Mouse (Mus musculus): ENCODE measurements around the gene Ubxn1. TPM values are rescaled to one million over a fixed set of nuclear protein-coding genes. Genes with fewer than 3 reads are reported as not detected.

Gene Ubxn1
- 98.3 and 108 TPM in 2 replicates for polyA plus RNA-seq (2012; rRNA removed; ENCODE audit: low replicate concordance)

DNA sequence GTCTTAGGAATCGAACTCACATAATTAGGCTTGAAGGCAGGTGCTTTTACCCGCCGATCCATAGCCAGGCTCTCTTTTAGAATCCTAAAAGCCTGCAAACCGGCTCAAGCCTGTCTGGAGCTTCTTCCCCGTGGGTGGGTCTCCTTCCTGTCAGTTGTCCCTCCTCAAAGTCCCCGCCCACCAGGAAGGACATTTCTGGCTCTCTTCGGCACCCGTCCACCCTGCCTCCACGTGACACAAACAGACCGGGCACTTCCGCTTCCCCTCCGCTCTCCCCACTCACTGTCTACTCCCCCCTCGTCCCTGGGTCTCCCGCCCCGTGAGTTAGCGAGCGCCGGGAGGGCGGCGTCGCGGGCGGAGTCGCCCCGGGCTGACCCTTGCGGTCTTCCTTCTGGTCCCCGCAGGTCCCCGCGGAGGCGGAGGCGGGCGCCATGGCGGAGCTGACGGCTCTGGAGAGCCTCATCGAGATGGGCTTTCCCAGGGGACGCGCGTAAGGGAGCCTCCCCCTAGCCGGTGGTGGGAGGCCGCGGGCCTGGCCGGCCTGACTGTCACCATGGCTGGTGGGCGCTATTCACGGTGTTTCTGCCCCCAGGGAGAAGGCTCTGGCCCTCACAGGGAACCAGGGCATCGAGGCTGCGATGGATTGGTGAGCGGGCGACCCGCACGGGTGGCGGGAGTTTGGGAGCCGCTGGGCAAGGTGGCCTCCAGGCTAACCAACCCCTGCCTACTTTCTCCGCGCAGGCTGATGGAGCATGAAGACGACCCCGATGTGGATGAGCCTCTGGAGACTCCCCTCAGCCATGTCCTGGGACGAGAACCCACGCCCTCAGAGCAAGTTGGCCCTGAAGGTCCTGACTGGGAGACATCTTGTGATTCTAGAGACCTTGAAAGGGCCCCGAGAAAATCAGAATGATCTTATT lies at the start of gene Ubxn1:
Gene Ubxn1 (plus strand): TSS at position 230 of the 920 bp plus-strand sequence.

GRCm38 (mm10) chr19:8829660-8830059 lies 41.6 kb upstream of the Ubxn1 start, which contains the start of gene AC129217.1:
Gene AC129217.1, plus strand, starts transcription at chr19:8829773.

DNA sequence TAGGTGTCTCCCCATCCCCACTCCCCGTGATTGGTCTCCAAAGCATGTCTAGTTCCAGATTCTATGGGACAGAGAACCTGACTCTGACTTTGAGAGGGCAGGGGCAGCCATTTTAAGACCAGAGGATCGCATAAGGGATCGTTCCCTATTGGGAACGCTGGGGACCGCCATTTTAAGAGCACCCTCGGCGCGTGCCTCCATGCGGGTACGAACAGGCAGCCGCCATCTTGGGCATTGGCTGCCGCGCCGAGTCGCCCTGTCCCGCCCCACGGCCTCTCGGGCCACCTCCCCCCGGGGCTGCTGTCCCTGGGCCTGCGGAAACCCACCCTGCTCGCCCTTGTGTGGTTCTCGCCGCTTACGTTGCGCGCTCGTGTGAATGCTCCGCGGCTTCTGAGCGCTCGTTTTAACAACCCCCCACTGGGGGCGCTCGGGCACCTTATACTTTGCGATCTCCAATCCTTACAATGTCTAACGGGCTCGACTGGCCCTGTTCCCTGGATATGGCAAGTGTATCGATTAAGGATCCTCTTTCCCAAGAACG lies 34.0 kb upstream of the Ubxn1 start, which contains the start of gene Bscl2:
Gene Bscl2 (plus strand): TSS at position 217 of the 541 bp plus-strand sequence.

DNA sequence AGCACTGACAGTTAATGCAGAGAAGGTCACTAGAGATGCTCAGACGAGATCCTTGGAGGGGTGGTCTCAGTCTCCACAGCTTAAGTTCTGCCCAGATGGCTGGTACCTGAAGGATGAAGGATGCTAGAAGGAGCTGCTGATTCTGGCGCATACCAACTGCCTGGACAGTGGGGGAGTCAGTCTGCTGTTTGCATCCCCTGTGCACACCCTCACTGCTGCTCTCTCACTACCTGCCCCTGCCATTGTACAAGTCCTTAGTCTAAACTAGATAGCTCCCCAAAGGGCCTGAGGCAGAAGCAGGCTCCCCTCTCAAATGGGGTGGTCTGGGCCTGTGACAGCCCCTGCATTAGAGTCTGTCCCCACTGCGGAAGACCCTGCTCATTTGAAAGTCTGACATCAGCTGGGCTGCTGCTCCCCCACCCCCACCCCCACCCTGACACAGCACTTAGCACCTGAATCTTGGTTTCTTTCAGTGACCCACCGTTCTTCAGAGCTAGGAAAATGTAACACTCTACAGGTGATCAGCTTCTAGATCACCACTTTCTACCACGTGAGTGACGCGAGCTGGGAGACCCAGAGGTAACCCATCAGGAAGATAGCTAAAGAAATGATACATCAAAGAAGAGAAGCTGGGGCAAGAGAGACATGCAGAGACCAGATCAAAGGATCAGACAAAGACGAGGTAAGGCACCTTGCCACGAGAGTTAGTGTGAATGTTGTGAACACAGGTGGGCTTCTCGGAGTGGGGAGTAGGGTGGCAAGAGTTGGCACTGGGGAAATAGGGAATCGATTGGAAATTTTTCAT lies 32.0 kb upstream of the Ubxn1 start, which contains the start of gene Gng3:
Gene Gng3 (minus strand): TSS at position 92 of the 805 bp plus-strand sequence.

DNA sequence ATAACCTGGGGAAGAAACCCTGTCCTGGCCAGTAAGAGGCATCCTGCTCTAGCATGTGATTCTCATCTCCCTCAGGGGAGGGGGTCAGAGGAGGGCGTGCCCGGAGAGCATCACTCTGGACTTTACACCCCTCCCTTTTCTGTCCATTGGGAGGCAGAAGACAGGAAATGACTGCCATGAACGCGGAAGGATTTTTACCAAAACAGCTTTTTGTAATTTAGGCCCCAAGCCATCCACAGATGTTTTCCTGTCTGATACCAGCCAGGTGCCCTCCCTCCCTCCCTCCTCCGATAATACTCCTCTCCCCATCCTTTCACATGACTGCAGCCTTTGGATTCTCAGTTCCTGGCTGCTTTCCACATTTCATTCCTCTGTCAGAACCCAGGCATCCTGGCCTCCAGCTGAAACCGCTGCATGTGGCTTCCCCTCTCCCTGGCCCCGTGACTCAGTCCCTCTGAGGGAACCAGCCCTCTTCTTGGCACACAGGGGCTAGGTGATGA lies 20.8 kb upstream of the Ubxn1 start, which contains the start of gene Lrrn4cl:
Gene Lrrn4cl (plus strand): TSS at position 367 of the 500 bp plus-strand sequence.

DNA sequence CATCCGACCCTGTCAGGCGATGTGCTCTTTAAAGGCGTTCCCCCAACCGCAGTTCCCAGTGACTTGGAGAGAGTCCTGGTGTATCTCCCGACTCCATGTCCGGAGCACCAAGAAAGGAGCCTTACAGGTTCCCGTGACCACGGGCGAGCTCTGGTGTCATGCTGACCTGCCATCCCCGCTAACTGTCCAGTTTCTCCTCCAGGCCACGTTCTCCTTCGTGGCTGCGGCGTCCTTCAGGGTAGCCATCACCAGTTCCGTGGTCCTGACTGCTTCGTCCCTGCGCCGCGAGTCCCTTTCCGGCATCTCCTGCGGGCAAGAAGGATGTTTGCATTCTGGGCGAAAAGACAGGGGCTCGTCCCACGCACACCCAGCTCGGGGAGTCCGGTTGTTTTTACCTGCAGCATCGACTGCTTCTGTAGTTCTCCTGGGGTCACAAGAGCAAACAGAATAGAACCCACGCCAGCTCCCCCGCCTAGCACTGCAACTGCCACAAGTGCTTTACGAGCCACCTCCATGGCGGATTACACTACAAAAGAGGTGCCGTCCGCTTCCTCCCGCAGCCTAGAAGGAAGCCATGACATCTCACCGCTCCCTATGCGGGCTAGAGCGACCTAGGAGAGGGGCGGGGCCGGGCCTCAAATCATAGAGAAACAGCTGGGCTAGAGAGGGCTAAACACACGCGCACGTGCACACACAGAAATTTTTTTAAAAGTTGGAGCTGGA lies 9.2 kb downstream of the Ubxn1 start, which contains the start of gene Uqcc3:
Gene Uqcc3 (minus strand): TSS at position 613 of the 723 bp plus-strand sequence.

DNA sequence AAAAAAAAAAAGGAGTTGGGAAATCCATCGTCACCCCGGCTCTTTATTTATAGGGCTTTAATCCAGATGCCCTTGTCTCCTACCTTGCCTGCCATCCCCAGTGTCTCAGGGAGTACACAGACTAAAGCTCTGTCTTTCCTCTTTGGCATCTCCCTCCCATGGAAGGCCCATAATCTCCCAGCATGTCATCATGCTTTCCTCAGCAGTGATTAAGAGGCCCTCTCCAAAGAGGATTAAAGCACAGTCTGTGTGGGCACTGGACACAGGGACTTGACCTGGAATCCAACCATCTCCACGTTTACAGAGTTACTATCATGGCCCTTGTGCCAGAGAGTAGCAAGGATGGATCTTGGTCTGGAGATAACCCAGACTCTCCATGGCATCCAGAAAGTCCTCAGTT lies 12.3 kb downstream of the Ubxn1 start, which contains the start of the genes Lbhd1 and Gm49403:
Gene Lbhd1 (plus strand): TSS at position 117 of the 400 bp plus-strand sequence.
Gene Gm49403 (plus strand): TSS at position 315 of the 400 bp plus-strand sequence.

GRCm38 (mm10) chr19:8888511-8889385 lies 17.5 kb downstream of the Ubxn1 start, which contains the start of the genes 1810009A15Rik and Gm49416:
Gene 1810009A15Rik, plus strand, starts transcription at chr19:8888853.
Gene Gm49416, plus strand, starts transcription at chr19:8888926.

GRCm38 (mm10) chr19:8892829-8893766 lies 21.8 kb downstream of the Ubxn1 start, which contains the start of gene Ints5:
Gene Ints5, plus strand, starts transcription at chr19:8893005.

DNA sequence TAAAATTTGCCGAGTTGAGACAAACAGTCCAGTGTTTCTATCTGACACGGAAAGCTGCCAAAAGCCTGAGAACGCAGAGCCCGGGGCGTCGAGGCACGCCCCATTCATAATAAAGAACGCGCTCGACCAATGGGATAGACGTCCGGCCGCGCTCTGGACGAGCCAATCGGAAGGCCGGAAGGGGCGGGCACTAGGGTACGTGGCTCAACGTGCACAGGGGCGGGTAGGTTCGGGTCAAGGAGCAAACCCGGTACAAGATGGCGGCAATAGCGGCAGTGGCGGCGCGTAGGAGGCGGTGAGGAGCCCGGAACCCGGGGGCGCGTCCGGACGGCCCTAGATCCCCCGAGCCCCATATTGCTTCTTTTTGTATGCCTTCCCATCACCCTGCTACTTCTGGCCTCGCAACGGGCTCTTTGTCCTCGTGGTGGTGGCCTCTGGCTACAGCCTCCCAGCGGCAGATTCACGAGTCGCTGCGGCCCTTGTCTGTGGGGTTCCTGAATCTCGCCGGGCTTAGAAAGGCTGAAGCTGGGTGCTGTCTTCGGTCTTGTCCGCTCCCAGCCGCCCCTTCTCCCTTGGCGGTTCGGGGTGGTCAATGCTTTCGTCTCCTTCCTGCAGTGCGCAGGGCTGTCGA lies 26.7 kb downstream of the Ubxn1 start, which contains the start of gene Ganab:
Gene Ganab (plus strand): TSS at position 207 of the 631 bp plus-strand sequence.

DNA sequence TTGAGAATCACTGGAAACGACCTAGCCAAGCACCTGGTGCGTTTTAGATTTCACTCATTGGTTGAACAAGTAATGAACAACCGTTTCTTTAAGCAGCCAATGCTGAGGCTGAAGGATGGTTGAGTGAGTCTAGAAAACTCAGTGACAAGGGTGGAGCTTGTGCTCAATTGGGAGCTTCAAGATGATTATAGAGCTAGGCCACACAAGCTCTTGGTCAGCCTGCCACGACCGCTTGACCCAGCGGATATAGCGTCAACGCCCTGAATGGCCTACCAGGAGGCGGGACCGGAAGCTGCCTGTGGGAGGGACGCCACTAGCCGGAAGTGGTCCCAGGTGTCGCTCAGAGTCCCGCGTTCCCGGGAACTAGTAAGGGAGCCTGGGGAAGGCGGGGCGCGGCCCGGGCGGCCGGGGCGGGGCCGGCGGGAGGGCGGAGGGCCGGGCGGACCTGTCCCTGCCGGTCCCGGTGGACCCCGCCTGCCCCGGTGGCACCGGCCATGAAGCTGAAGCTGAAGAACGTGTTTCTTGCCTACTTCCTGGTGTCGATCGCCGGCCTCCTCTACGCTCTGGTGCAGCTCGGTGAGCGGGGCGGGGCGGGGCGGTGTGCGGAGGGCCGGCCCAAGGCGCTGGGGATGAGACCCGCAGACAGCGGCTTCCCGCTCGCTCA lies 48.9 kb downstream of the Ubxn1 start, which contains the start of gene B3gat3:
Gene B3gat3 (plus strand): TSS at position 302 of the 664 bp plus-strand sequence.

Other genes starting within 250 kb of the Ubxn1 start
- gene Chrm1, start 207.7 kb upstream of the Ubxn1 start, polyA plus RNA-seq (2012; rRNA removed; ENCODE audit: low replicate concordance), result 0.15 TPM in 1 of 2 replicates, not detected in the other
- gene Slc3a2, start 148.1 kb upstream of the Ubxn1 start, polyA plus RNA-seq (2012; rRNA removed; ENCODE audit: low replicate concordance), result 230 and 245 TPM in 2 replicates
- 29.9 and 51.4 TPM in 2 replicates for gene Wdr74, start 135.7 kb upstream of the Ubxn1 start, polyA plus RNA-seq (2012; rRNA removed; ENCODE audit: low replicate concordance)
- not detected in 2 replicates for gene 1700092M07Rik, start 130.8 kb upstream of the Ubxn1 start, polyA plus RNA-seq (2012; rRNA removed; ENCODE audit: low replicate concordance)
- gene Stx5a, start 130.1 kb upstream of the Ubxn1 start, polyA plus RNA-seq (2012; rRNA removed; ENCODE audit: low replicate concordance), result 89.0 and 134 TPM in 2 replicates
- 93.8 and 152 TPM in 2 replicates for gene Nxf1, start 114.4 kb upstream of the Ubxn1 start, polyA plus RNA-seq (2012; rRNA removed; ENCODE audit: low replicate concordance)
- gene Tmem223, start 100.5 kb upstream of the Ubxn1 start, polyA plus RNA-seq (2012; rRNA removed; ENCODE audit: low replicate concordance), result 255 and 279 TPM in 2 replicates
- gene Tmem179b, start 97.0 kb upstream of the Ubxn1 start, polyA plus RNA-seq (2012; rRNA removed; ENCODE audit: low replicate concordance), result 92.4 and 101 TPM in 2 replicates
- 15.5 and 19.6 TPM in 2 replicates for gene Taf6l, start 85.1 kb upstream of the Ubxn1 start, polyA plus RNA-seq (2012; rRNA removed; ENCODE audit: low replicate concordance)
- gene Polr2g, start 72.9 kb upstream of the Ubxn1 start, polyA plus RNA-seq (2012; rRNA removed; ENCODE audit: low replicate concordance), result 72.1 and 72.3 TPM in 2 replicates
- 2.1 and 3.7 TPM in 2 replicates for gene Zbtb3, start 68.9 kb upstream of the Ubxn1 start, polyA plus RNA-seq (2012; rRNA removed; ENCODE audit: low replicate concordance)
- 19.7 and 28.1 TPM in 2 replicates for gene Ttc9c, start 52.2 kb upstream of the Ubxn1 start, polyA plus RNA-seq (2012; rRNA removed; ENCODE audit: low replicate concordance)
- 13.8 and 28.4 TPM in 2 replicates for gene Hnrnpul2, start 51.5 kb upstream of the Ubxn1 start, polyA plus RNA-seq (2012; rRNA removed; ENCODE audit: low replicate concordance)
- gene AC129217.1, start 41.7 kb upstream of the Ubxn1 start, polyA plus RNA-seq (2012; rRNA removed; ENCODE audit: low replicate concordance), result 1.4 TPM in 1 of 2 replicates, not detected in the other
- gene Bscl2, start 34.0 kb upstream of the Ubxn1 start, polyA plus RNA-seq (2012; rRNA removed; ENCODE audit: low replicate concordance), result 401 and 771 TPM in 2 replicates
- 0.45 and 1.2 TPM in 2 replicates for gene Gng3, start 32.3 kb upstream of the Ubxn1 start, polyA plus RNA-seq (2012; rRNA removed; ENCODE audit: low replicate concordance)
- 14.5 and 30.5 TPM in 2 replicates for gene Lrrn4cl, start 20.7 kb upstream of the Ubxn1 start, polyA plus RNA-seq (2012; rRNA removed; ENCODE audit: low replicate concordance)
- 37.3 and 43.9 TPM in 2 replicates for gene Uqcc3, start 9.4 kb downstream of the Ubxn1 start, polyA plus RNA-seq (2012; rRNA removed; ENCODE audit: low replicate concordance)
- gene Lbhd1, start 12.2 kb downstream of the Ubxn1 start, polyA plus RNA-seq (2012; rRNA removed; ENCODE audit: low replicate concordance), result 2.7 and 4.3 TPM in 2 replicates
- not detected in 2 replicates for gene Gm49403, start 12.4 kb downstream of the Ubxn1 start, polyA plus RNA-seq (2012; rRNA removed; ENCODE audit: low replicate concordance)
- 25.8 and 26.2 TPM in 2 replicates for gene 1810009A15Rik, start 17.4 kb downstream of the Ubxn1 start, polyA plus RNA-seq (2012; rRNA removed; ENCODE audit: low replicate concordance)
- 0.34 TPM in 1 of 2 replicates, not detected in the other for gene Gm49416, start 17.4 kb downstream of the Ubxn1 start, polyA plus RNA-seq (2012; rRNA removed; ENCODE audit: low replicate concordance)
- gene Ints5, start 21.5 kb downstream of the Ubxn1 start, polyA plus RNA-seq (2012; rRNA removed; ENCODE audit: low replicate concordance), result 19.2 and 38.4 TPM in 2 replicates
- 101 and 184 TPM in 2 replicates for gene Ganab, start 26.6 kb downstream of the Ubxn1 start, polyA plus RNA-seq (2012; rRNA removed; ENCODE audit: low replicate concordance)
- 78.6 and 99.5 TPM in 2 replicates for gene B3gat3, start 48.9 kb downstream of the Ubxn1 start, polyA plus RNA-seq (2012; rRNA removed; ENCODE audit: low replicate concordance)
- gene Rom1, start 57.9 kb downstream of the Ubxn1 start, polyA plus RNA-seq (2012; rRNA removed; ENCODE audit: low replicate concordance), result 13.6 and 15.0 TPM in 2 replicates
- gene Eml3, start 58.1 kb downstream of the Ubxn1 start, polyA plus RNA-seq (2012; rRNA removed; ENCODE audit: low replicate concordance), result 53.7 and 84.8 TPM in 2 replicates
- 20.1 and 44.4 TPM in 2 replicates for gene Mta2, start 70.4 kb downstream of the Ubxn1 start, polyA plus RNA-seq (2012; rRNA removed; ENCODE audit: low replicate concordance)
- 15.9 and 30.2 TPM in 2 replicates for gene Tut1, start 82.4 kb downstream of the Ubxn1 start, polyA plus RNA-seq (2012; rRNA removed; ENCODE audit: low replicate concordance)
- 255 and 492 TPM in 2 replicates for gene Eef1g, start 95.5 kb downstream of the Ubxn1 start, polyA plus RNA-seq (2012; rRNA removed; ENCODE audit: low replicate concordance)
- gene Ahnak, start 117.8 kb downstream of the Ubxn1 start, polyA plus RNA-seq (2012; rRNA removed; ENCODE audit: low replicate concordance), result 56.5 and 94.9 TPM in 2 replicates
- gene Scgb1a1, start 216.5 kb downstream of the Ubxn1 start, polyA plus RNA-seq (2012; rRNA removed; ENCODE audit: low replicate concordance), result 0.49 and 24.9 TPM in 2 replicates